Mouse (Mus musculus): ENCODE results near the gene Abcg8. TPM values are rescaled to one million over a fixed set of nuclear protein-coding genes. Genes with fewer than 3 reads are reported as not detected.

The Abcg8 gene
- polyA plus RNA-seq, 1 experiment from 2014 or later, result not detected

GRCm38 (mm10) chr17:84653544-84653943 lies 22.6 kb upstream of the Abcg8 start:
- ATAC-seq (ENCODE audit: insufficient read depth, low FRiP score, low TSS enrichment), result no peak
- H3K9ac ChIP-seq (ENCODE audit: low read length), result no peak overlapping the region

GRCm38 (mm10) chr17:84656205-84656604 lies 19.9 kb upstream of the Abcg8 start:
- peaks cover 16% of the 10 kb centered on the region for H3K4me1 ChIP-seq (ENCODE audit: control insufficient read depth, insufficient read depth, low read length)

More at GRCm38 (mm10) chr17:84653544-84653943, 22.6 kb upstream of the Abcg8 start:
- Histone ChIP-seq H3K4me3 (ENCODE audit: low read depth, low read length) (no peak overlapping the region), H3K27ac (ENCODE audit: low read depth, low read length) (no peak overlapping the region), H3K9me3 (ENCODE audit: control insufficient read depth, low read length) (no peaks in the 10 kb centered on the region), H3K4me2 (ENCODE audit: low read depth) (no peak overlapping the region), H3K27me3 (ENCODE audit: control insufficient read depth, insufficient read depth, low read length) (no peaks in the 10 kb centered on the region), H3K36me3 (ENCODE audit: control insufficient read depth, insufficient read depth, low read length) (no peaks in the 10 kb centered on the region), H3K4me1 (ENCODE audit: control insufficient read depth, insufficient read depth, low read length) (peaks cover 16% of the 10 kb centered on the region)
- DNase-seq (ENCODE audit: low spot score), result no peak
- 91% methylated on average over 9 of the region's 9 CpGs for WGBS

GRCm38 (mm10) chr17:84656653-84657421 lies 19.3 kb upstream of the Abcg8 start:
- ATAC-seq (ENCODE audit: insufficient read depth, low FRiP score, low TSS enrichment), result peak; percentile 45
- peak; percentile 36 for DNase-seq (ENCODE audit: low spot score)

More at GRCm38 (mm10) chr17:84656205-84656604, 19.9 kb upstream of the Abcg8 start:
- Histone ChIP-seq H3K36me3 (ENCODE audit: control insufficient read depth, insufficient read depth, low read length) (no peaks in the 10 kb centered on the region), H3K9ac (ENCODE audit: low read length) (no peak overlapping the region), H3K4me3 (ENCODE audit: low read depth, low read length) (no peak overlapping the region), H3K9me3 (ENCODE audit: control insufficient read depth, low read length) (no peaks in the 10 kb centered on the region), H3K27me3 (ENCODE audit: control insufficient read depth, insufficient read depth, low read length) (no peaks in the 10 kb centered on the region), H3K27ac (ENCODE audit: low read depth, low read length) (peak overlapping the region; percentile 65; the same call in 1 of the 2 replicates), H3K4me2 (ENCODE audit: low read depth) (no peak overlapping the region)
- 54% methylated on average over 5 of the region's 5 CpGs for WGBS
- DNase-seq (ENCODE audit: low spot score), result no peak
- ATAC-seq (ENCODE audit: insufficient read depth, low FRiP score, low TSS enrichment), result peak; percentile 62; the same call in 1 of the 2 replicates

GRCm38 (mm10) chr17:84657422-84657732 lies 18.7 kb upstream of the Abcg8 start:
- no peaks in the 10 kb centered on the region for H3K27me3 ChIP-seq (ENCODE audit: control insufficient read depth, insufficient read depth, low read length)
- DNase-seq (ENCODE audit: low spot score) (no peak), ATAC-seq (ENCODE audit: insufficient read depth, low FRiP score, low TSS enrichment) (0 out of 2 replicates have a peak, but pooled peaks have one; percentile 27)
- no peak overlapping the region for H3K4me2 ChIP-seq (ENCODE audit: low read depth)
- H3K9me3 ChIP-seq (ENCODE audit: control insufficient read depth, low read length), result no peaks in the 10 kb centered on the region
- WGBS, result 56% methylated on average over 3 of the region's 3 CpGs
- H3K4me3 ChIP-seq (ENCODE audit: low read depth, low read length), result no peak overlapping the region
- H3K27ac ChIP-seq (ENCODE audit: low read depth, low read length), result 0 out of 2 replicates have a peak overlapping the region, but pooled peaks have one; percentile 35
- H3K4me1 ChIP-seq (ENCODE audit: control insufficient read depth, insufficient read depth, low read length), result peaks cover 16% of the 10 kb centered on the region
- H3K36me3 ChIP-seq (ENCODE audit: control insufficient read depth, insufficient read depth, low read length), result no peaks in the 10 kb centered on the region
- no peak overlapping the region for H3K9ac ChIP-seq (ENCODE audit: low read length)

More at GRCm38 (mm10) chr17:84656653-84657421, 19.3 kb upstream of the Abcg8 start:
- H3K4me2 ChIP-seq (ENCODE audit: low read depth), result peak overlapping the region; percentile 9; the same call in 1 of the 2 replicates
- H3K4me1 ChIP-seq (ENCODE audit: control insufficient read depth, insufficient read depth, low read length), result peaks cover 16% of the 10 kb centered on the region
- no peak overlapping the region for H3K9ac ChIP-seq (ENCODE audit: low read length)
- no peaks in the 10 kb centered on the region for H3K36me3 ChIP-seq (ENCODE audit: control insufficient read depth, insufficient read depth, low read length)
- H3K27ac ChIP-seq (ENCODE audit: low read depth, low read length), result peak overlapping the region; percentile 65; the same call in 1 of the 2 replicates
- no peaks in the 10 kb centered on the region for H3K27me3 ChIP-seq (ENCODE audit: control insufficient read depth, insufficient read depth, low read length)
- no peak overlapping the region for H3K4me3 ChIP-seq (ENCODE audit: low read depth, low read length)
- no peaks in the 10 kb centered on the region for H3K9me3 ChIP-seq (ENCODE audit: control insufficient read depth, low read length)
- 41% methylated on average over 19 of the region's 19 CpGs for WGBS

- 44% methylated on average over 7 of the region's 7 CpGs for WGBS
- no peak overlapping the region for H3K9ac ChIP-seq (ENCODE audit: low read length)
- no peaks in the 10 kb centered on the region for H3K36me3 ChIP-seq (ENCODE audit: control insufficient read depth, insufficient read depth, low read length)
- ATAC-seq (ENCODE audit: insufficient read depth, low FRiP score, low TSS enrichment), result no peak
- DNase-seq (ENCODE audit: low spot score), result peak; percentile 50
- H3K4me3 ChIP-seq (ENCODE audit: low read depth, low read length), result no peak overlapping the region
- H3K4me2 ChIP-seq (ENCODE audit: low read depth), result no peak overlapping the region
- no peaks in the 10 kb centered on the region for H3K9me3 ChIP-seq (ENCODE audit: control insufficient read depth, low read length)
- 0 out of 2 replicates have a peak overlapping the region, but pooled peaks have one; percentile 35 for H3K27ac ChIP-seq (ENCODE audit: low read depth, low read length)
- H3K4me1 ChIP-seq (ENCODE audit: control insufficient read depth, insufficient read depth, low read length), result peaks cover 16% of the 10 kb centered on the region
- no peaks in the 10 kb centered on the region for H3K27me3 ChIP-seq (ENCODE audit: control insufficient read depth, insufficient read depth, low read length)
Observed at GRCm38 (mm10) chr17:84657782-84658181, 18.3 kb upstream of the Abcg8 start.

GRCm38 (mm10) chr17:84658195-84658594 lies 17.9 kb upstream of the Abcg8 start:
- H3K4me2 ChIP-seq (ENCODE audit: low read depth), result no peak overlapping the region
- DNase-seq (ENCODE audit: low spot score), result no peak
- H3K27ac ChIP-seq (ENCODE audit: low read depth, low read length), result 0 out of 2 replicates have a peak overlapping the region, but pooled peaks have one; percentile 8
- H3K4me3 ChIP-seq (ENCODE audit: low read depth, low read length), result no peak overlapping the region
- no peaks in the 10 kb centered on the region for H3K9me3 ChIP-seq (ENCODE audit: control insufficient read depth, low read length)
- no peak for ATAC-seq (ENCODE audit: insufficient read depth, low FRiP score, low TSS enrichment)
- H3K9ac ChIP-seq (ENCODE audit: low read length), result no peak overlapping the region
- H3K36me3 ChIP-seq (ENCODE audit: control insufficient read depth, insufficient read depth, low read length), result no peaks in the 10 kb centered on the region
- peaks cover 16% of the 10 kb centered on the region for H3K4me1 ChIP-seq (ENCODE audit: control insufficient read depth, insufficient read depth, low read length)
- WGBS, result 35% methylated on average over 5 of the region's 5 CpGs
- no peaks in the 10 kb centered on the region for H3K27me3 ChIP-seq (ENCODE audit: control insufficient read depth, insufficient read depth, low read length)

GRCm38 (mm10) chr17:84658951-84659350 lies 17.2 kb upstream of the Abcg8 start:
- 71% methylated on average over 8 of the region's 8 CpGs for WGBS
- peaks cover 16% of the 10 kb centered on the region for H3K4me1 ChIP-seq (ENCODE audit: control insufficient read depth, insufficient read depth, low read length)
- H3K9ac ChIP-seq (ENCODE audit: low read length), result no peak overlapping the region
- no peak overlapping the region for H3K4me3 ChIP-seq (ENCODE audit: low read depth, low read length)
- DNase-seq (ENCODE audit: low spot score), result no peak
- H3K27me3 ChIP-seq (ENCODE audit: control insufficient read depth, insufficient read depth, low read length), result no peaks in the 10 kb centered on the region
- H3K36me3 ChIP-seq (ENCODE audit: control insufficient read depth, insufficient read depth, low read length), result no peaks in the 10 kb centered on the region
- H3K27ac ChIP-seq (ENCODE audit: low read depth, low read length), result no peak overlapping the region
- no peak overlapping the region for H3K4me2 ChIP-seq (ENCODE audit: low read depth)
- no peaks in the 10 kb centered on the region for H3K9me3 ChIP-seq (ENCODE audit: control insufficient read depth, low read length)
- no peak for ATAC-seq (ENCODE audit: insufficient read depth, low FRiP score, low TSS enrichment)

- H3K4me2 ChIP-seq (ENCODE audit: low read depth), result no peak overlapping the region
- H3K27me3 ChIP-seq (ENCODE audit: control insufficient read depth, insufficient read depth, low read length), result no peaks in the 10 kb centered on the region
- H3K9ac ChIP-seq (ENCODE audit: low read length), result no peak overlapping the region
- H3K27ac ChIP-seq (ENCODE audit: low read depth, low read length), result no peak overlapping the region
- WGBS, result 29% methylated on average over 10 of the region's 10 CpGs
- ATAC-seq (ENCODE audit: insufficient read depth, low FRiP score, low TSS enrichment) (no peak), DNase-seq (ENCODE audit: low spot score) (peak; percentile 10)
- no peaks in the 10 kb centered on the region for H3K36me3 ChIP-seq (ENCODE audit: control insufficient read depth, insufficient read depth, low read length)
- H3K4me3 ChIP-seq (ENCODE audit: low read depth, low read length), result no peak overlapping the region
- H3K4me1 ChIP-seq (ENCODE audit: control insufficient read depth, insufficient read depth, low read length), result peaks cover 9% of the 10 kb centered on the region; the same call in 1 of the 2 replicates
- H3K9me3 ChIP-seq (ENCODE audit: control insufficient read depth, low read length), result no peaks in the 10 kb centered on the region
Observed at GRCm38 (mm10) chr17:84665053-84665452, 11.0 kb upstream of the Abcg8 start.

GRCm38 (mm10) chr17:84665691-84666090 lies 10.4 kb upstream of the Abcg8 start:
- H3K4me1 ChIP-seq (ENCODE audit: control insufficient read depth, insufficient read depth, low read length), result peaks cover 9% of the 10 kb centered on the region; the same call in 1 of the 2 replicates
- no peak overlapping the region; the same call in 1 of the 2 replicates for H3K27ac ChIP-seq (ENCODE audit: low read depth, low read length)
- no peaks in the 10 kb centered on the region for H3K36me3 ChIP-seq (ENCODE audit: control insufficient read depth, insufficient read depth, low read length)
- no peaks in the 10 kb centered on the region for H3K27me3 ChIP-seq (ENCODE audit: control insufficient read depth, insufficient read depth, low read length)
- no peak overlapping the region for H3K4me2 ChIP-seq (ENCODE audit: low read depth)
- WGBS, result 25% methylated on average over 9 of the region's 9 CpGs
- no peaks in the 10 kb centered on the region for H3K9me3 ChIP-seq (ENCODE audit: control insufficient read depth, low read length)
- ATAC-seq (ENCODE audit: insufficient read depth, low FRiP score, low TSS enrichment), result no peak
- peak; percentile 19 for DNase-seq (ENCODE audit: low spot score)
- H3K4me3 ChIP-seq (ENCODE audit: low read depth, low read length), result no peak overlapping the region
- H3K9ac ChIP-seq (ENCODE audit: low read length), result no peak overlapping the region
